Mouse (Mus musculus) 3134 (cell line): Measurements from ENCODE around the gene Kctd17.

Experiments
- DNase-seq: peaks from one replicate; pipeline ENCODE4 v3.0.0-alpha.2; 2011; ENCODE audit warnings: low spot score; ENCODE audit not compliant: insufficient read length; ENCODE audit errors: extremely low read depth

The Kctd17 gene

GRCm38 (mm10) chr15:78413719-78414117 is 14.6 kb upstream of the Kctd17 start:
- DNase-seq: no peak

- no peak for DNase-seq
Observed at GRCm38 (mm10) chr15:78414157-78414556, 14.2 kb upstream of the Kctd17 start.

GRCm38 (mm10) chr15:78416937-78417336 is 11.4 kb upstream of the Kctd17 start:
- no peak for DNase-seq

- DNase-seq: no peak
Observed at GRCm38 (mm10) chr15:78420395-78420794, 8.0 kb upstream of the Kctd17 start.

- peak; percentile 69 for DNase-seq
Observed at GRCm38 (mm10) chr15:78422046-78422956, 6.1 kb upstream of the Kctd17 start.

- DNase-seq: no peak
Observed at GRCm38 (mm10) chr15:78424507-78424906, 3.9 kb upstream of the Kctd17 start.

- no peak for DNase-seq
Observed at GRCm38 (mm10) chr15:78425230-78425629, 3.1 kb upstream of the Kctd17 start.

GRCm38 (mm10) chr15:78429139-78429459 is 735 bp downstream of the Kctd17 start:
- DNase-seq: no peak

- no peak for DNase-seq
Observed at GRCm38 (mm10) chr15:78429871-78430622, 1.7 kb downstream of the Kctd17 start.

GRCm38 (mm10) chr15:78430874-78431273 is 2.5 kb downstream of the Kctd17 start:
- no peak for DNase-seq

- DNase-seq: no peak
Observed at GRCm38 (mm10) chr15:78431541-78432121, 3.3 kb downstream of the Kctd17 start.

- DNase-seq: no peak
Observed at GRCm38 (mm10) chr15:78434896-78435520, 6.6 kb downstream of the Kctd17 start.

- no peak for DNase-seq
Observed at GRCm38 (mm10) chr15:78435681-78436080, 7.3 kb downstream of the Kctd17 start.

- peak; percentile 70 for DNase-seq
Observed at GRCm38 (mm10) chr15:78436380-78437192, 8.2 kb downstream of the Kctd17 start.

- no peak for DNase-seq
Observed at GRCm38 (mm10) chr15:78437237-78438017, 9.1 kb downstream of the Kctd17 start.

GRCm38 (mm10) chr15:78438018-78438394 is 9.6 kb downstream of the Kctd17 start:
- DNase-seq: no peak

- no peak for DNase-seq
Observed at GRCm38 (mm10) chr15:78438505-78438904, 10.1 kb downstream of the Kctd17 start.

- DNase-seq: no peak
Observed at GRCm38 (mm10) chr15:78438973-78439372, 10.6 kb downstream of the Kctd17 start.

GRCm38 (mm10) chr15:78442231-78442630 is 13.9 kb downstream of the Kctd17 start:
- DNase-seq: no peak
